Mouse (Mus musculus): Measurements from ENCODE around the gene Mesp1.

DNA sequence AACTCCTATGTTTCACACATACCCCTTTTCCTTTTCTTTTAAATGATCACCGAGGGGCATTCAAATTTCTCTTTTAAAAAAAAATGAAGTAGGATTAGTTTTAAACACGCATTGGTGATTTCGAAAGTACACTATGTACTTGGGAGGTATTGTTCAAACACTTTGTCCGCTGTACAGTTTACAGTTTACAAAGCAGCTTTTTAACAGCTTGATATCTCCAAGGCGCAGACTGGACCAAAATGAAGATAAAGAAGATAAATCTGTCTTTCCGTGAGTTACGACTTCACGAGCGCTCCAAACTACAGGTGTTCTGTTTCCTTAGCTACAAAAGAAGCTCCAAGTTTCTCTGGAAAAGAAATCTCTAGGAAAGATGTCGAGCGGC lies 51.3 kb downstream of the Mesp1 start:
- no peak for TF ChIP-seq CTCF (IDR thresholded peaks at IDR 0.05; ENCODE audit: borderline replicate concordance, control insufficient read depth, extremely low read depth, insufficient read depth, low read length, poor library complexity)
- TF ChIP-seq POLR2A (IDR thresholded peaks at IDR 0.05; ENCODE audit: control insufficient read depth, extremely low read depth, insufficient read depth, low read length, poor library complexity) = no peak

Measured in thymus, adult 2 months (tissue).